Mouse (Mus musculus) hindbrain, embryonic 12.5 days (tissue): ENCODE results near the gene Nme4. TPM values are rescaled to one million over a fixed set of nuclear protein-coding genes. Genes with fewer than 3 reads are reported as not detected.
"Not testable (repeated sequence)": the region's sequence is repeated elsewhere in the genome, so short reads cannot be mapped to it uniquely, and the experiment has no call there.

ENCODE experiments used
- ATAC-seq: fragments of 200-750 bp; cut with Nextera tagmentation; 2 replicates; pipeline ENCODE4 v1.8.0; 2017; ENCODE audit warnings: moderate TSS enrichment; ENCODE audit not compliant: low FRiP score
- H3K27ac ChIP-seq: fragments of 300-500 bp; sonication (generic); 2 replicates; pipeline ENCODE4 v1.5.1; 2016; ENCODE audit warnings: mild to moderate bottlenecking
- H3K27me3 ChIP-seq: fragments of 300-500 bp; sonication (generic); 2 replicates; pipeline ENCODE4 v1.6.1; 2016; ENCODE audit warnings: mild to moderate bottlenecking
- H3K36me3 ChIP-seq: fragments of 300-500 bp; sonication (generic); 2 replicates; pipeline ENCODE4 v1.6.1; 2016; ENCODE audit warnings: mild to moderate bottlenecking
- H3K4me1 ChIP-seq: fragments of 300-500 bp; sonication (generic); 2 replicates; pipeline ENCODE4 v1.6.1; 2016
- H3K4me2 ChIP-seq: fragments of 300-500 bp; sonication (generic); replicated peaks from 2 replicates; pipeline ENCODE4 v1.6.1; 2016; ENCODE audit warnings: mild to moderate bottlenecking
- H3K4me3 ChIP-seq: fragments of 300-500 bp; sonication (generic); 2 replicates; pipeline ENCODE4 v1.5.1; 2016; ENCODE audit warnings: mild to moderate bottlenecking
- H3K9ac ChIP-seq: fragments of 300-500 bp; sonication (generic); 2 replicates; pipeline ENCODE4 v1.6.1; 2016; ENCODE audit warnings: mild to moderate bottlenecking, moderate library complexity
- H3K9me3 ChIP-seq: fragments of 300-500 bp; sonication (generic); replicated peaks from 2 replicates; pipeline ENCODE4 v1.6.1; 2016; ENCODE audit warnings: mild to moderate bottlenecking
- WGBS: fragments of 180-500 bp; shearing (Covaris S2); methylation state at CpG from one replicate; pipeline ENCODE4 v1.1.7; 2016; 5-methylcytosine and 5-hydroxymethylcytosine counted together
- polyA plus RNA-seq: library from polyadenylated mRNA; unstranded; fragments of >200 nt; fragmentation: Nextera tagmentation; extraction: Ambion mirVana; gene quantifications from 2 replicates; pipeline ENCODE4 v1.2.1, GENCODE M21; 2016

Gene Nme4
- polyA plus RNA-seq, 1 experiment from 2014 or later = 52.9 TPM

DNA sequence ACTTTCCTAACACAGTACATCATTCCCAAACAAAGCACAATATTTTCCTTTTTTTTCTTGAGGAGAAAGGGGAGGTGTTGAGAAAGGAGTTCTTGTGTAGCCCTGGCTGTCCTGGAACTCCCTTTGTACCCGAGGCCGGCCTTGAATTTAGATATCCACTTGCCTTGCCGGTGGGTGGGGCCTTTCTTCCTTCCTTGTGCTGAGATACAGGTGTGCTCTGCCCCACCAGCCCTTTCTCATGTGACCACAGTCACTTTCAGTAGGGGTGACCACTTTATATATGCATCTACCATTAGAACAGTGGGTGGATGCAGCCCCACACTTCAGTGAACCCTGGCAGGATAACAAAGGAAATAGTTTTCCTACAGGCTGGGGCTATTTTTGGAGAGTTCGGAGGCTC is 16.3 kb upstream of the Nme4 start:
- no peak overlapping the region for H3K27ac ChIP-seq
- H3K36me3 ChIP-seq = no peaks in the 10 kb centered on the region
- ATAC-seq = no peak
- no peaks in the 10 kb centered on the region for H3K9me3 ChIP-seq
- H3K9ac ChIP-seq = no peak overlapping the region
- H3K4me1 ChIP-seq = peaks cover 23% of the 10 kb centered on the region
- 20% methylated on average over 4 of the region's 4 CpGs for WGBS
- H3K27me3 ChIP-seq = peaks cover 66% of the 10 kb centered on the region
- H3K4me3 ChIP-seq = no peak overlapping the region
- no peak overlapping the region for H3K4me2 ChIP-seq

DNA sequence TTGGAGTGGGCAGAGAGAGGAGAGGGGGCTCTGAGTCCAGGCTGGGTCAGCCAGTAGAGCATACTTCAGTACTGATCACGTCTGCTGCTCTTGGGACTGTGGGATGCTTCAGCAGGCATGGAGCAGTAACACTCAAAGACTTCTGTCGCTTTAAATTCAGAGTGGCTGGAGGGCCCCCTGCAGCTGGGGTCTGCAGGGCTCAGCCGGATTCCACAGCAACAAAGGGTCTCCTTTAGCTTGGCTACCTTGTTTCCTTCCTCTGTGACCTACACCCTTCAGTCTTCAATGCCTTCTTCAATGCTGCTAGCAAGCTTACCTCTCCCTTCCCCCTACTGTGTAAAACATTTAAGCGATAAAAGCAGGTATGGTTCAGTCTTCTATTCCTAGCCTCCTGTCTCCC is 15.6 kb upstream of the Nme4 start:
- no peak overlapping the region; the same call in 1 of the 2 replicates for H3K9ac ChIP-seq
- no peak overlapping the region for H3K27ac ChIP-seq
- H3K36me3 ChIP-seq = no peaks in the 10 kb centered on the region
- H3K9me3 ChIP-seq = no peaks in the 10 kb centered on the region
- peaks cover 23% of the 10 kb centered on the region for H3K4me1 ChIP-seq
- H3K4me3 ChIP-seq = no peak overlapping the region
- H3K4me2 ChIP-seq = no peak overlapping the region
- ATAC-seq = no peak
- WGBS = 0% methylated on average over 4 of the region's 4 CpGs
- peaks cover 59% of the 10 kb centered on the region for H3K27me3 ChIP-seq

GRCm38 (mm10) chr17:26110156-26110555 is 14.8 kb upstream of the Nme4 start:
- Histone ChIP-seq H3K27ac (no peak overlapping the region), H3K9me3 (no peaks in the 10 kb centered on the region), H3K27me3 (peaks cover 51% of the 10 kb centered on the region), H3K36me3 (no peaks in the 10 kb centered on the region), H3K4me3 (no peak overlapping the region), H3K4me2 (no peak overlapping the region), H3K9ac (no peak overlapping the region), H3K4me1 (peaks cover 23% of the 10 kb centered on the region)
- WGBS = 22% methylated on average over 4 of the region's 4 CpGs
- no peak for ATAC-seq

DNA sequence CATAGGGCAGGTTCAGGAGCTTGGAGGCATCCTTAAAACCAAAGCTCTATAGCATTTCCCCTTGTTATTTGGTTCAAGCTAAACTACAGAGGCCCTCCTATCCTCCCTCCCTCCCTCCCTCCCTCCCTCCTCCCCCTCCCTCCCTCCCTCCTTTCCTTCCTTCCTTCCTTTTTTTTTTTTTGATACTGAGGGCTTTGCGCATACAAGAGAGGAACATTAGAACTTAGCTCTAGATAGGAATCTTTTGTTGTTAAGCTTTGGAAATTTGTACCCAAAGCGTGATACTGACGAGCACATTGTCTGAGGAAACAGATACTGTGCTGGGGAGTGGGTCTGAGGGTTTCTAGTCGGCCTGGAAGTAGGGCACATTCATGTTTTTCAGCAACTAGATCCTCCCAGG is 10.2 kb upstream of the Nme4 start:
- peaks cover 5% of the 10 kb centered on the region for H3K27me3 ChIP-seq
- H3K4me3 ChIP-seq = no peak overlapping the region
- H3K4me2 ChIP-seq = no peak overlapping the region
- WGBS = 68% methylated on average over 4 of the region's 4 CpGs
- no peak overlapping the region for H3K9ac ChIP-seq
- no peak for ATAC-seq
- no peaks in the 10 kb centered on the region for H3K9me3 ChIP-seq
- peaks cover under 1% of the 10 kb centered on the region; the same call in 1 of the 2 replicates for H3K4me1 ChIP-seq
- no peak overlapping the region for H3K27ac ChIP-seq
- H3K36me3 ChIP-seq = no peaks in the 10 kb centered on the region

GRCm38 (mm10) chr17:26101478-26101877 is 6.1 kb upstream of the Nme4 start:
- Histone ChIP-seq H3K36me3 (no peaks in the 10 kb centered on the region), H3K4me1 (no peaks in the 10 kb centered on the region), H3K27ac (no peak overlapping the region), H3K4me3 (no peak overlapping the region), H3K4me2 (no peak overlapping the region), H3K27me3 (no peaks in the 10 kb centered on the region), H3K9ac (no peak overlapping the region), H3K9me3 (no peaks in the 10 kb centered on the region)
- ATAC-seq = no peak
- WGBS = 30% methylated on average over 4 of the region's 4 CpGs

DNA sequence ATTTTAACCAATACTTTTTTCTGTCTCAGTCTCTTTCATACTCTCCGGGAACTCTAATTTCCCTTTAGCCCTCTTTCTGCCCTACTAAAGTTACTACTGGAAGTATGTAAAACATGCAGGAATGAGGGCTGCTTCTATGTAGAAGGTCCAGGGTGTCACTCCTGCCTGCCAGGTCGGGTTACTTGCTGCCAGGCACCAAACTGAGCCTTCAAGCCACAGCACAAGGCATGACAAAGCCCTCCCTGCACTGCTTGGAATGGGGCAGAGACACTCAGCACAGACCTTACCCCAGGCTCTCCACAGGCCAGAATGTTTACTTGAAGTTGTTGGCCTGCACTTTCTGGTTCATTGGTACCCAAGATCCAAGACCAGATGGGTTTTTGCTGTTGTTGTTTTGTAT is 4.8 kb upstream of the Nme4 start:
- no peak overlapping the region for H3K4me3 ChIP-seq
- no peak for ATAC-seq
- no peak overlapping the region for H3K9ac ChIP-seq
- H3K4me1 ChIP-seq = peaks cover 4% of the 10 kb centered on the region; the same call in 1 of the 2 replicates
- 37% methylated on average over 2 of the region's 2 CpGs for WGBS
- H3K27ac ChIP-seq = no peak overlapping the region
- H3K27me3 ChIP-seq = no peaks in the 10 kb centered on the region
- H3K4me2 ChIP-seq = no peak overlapping the region
- no peaks in the 10 kb centered on the region for H3K36me3 ChIP-seq
- H3K9me3 ChIP-seq = no peaks in the 10 kb centered on the region

- not testable (repeated sequence) for H3K4me1 ChIP-seq, H3K4me3 ChIP-seq, ATAC-seq, H3K9ac ChIP-seq, H3K36me3 ChIP-seq, H3K4me2 ChIP-seq, H3K27ac ChIP-seq, H3K27me3 ChIP-seq, H3K9me3 ChIP-seq
- 66% methylated on average over 3 of the region's 3 CpGs for WGBS
These were observed 3.9 kb upstream of the Nme4 start for GRCm38 (mm10) chr17:26099316-26099715.

DNA sequence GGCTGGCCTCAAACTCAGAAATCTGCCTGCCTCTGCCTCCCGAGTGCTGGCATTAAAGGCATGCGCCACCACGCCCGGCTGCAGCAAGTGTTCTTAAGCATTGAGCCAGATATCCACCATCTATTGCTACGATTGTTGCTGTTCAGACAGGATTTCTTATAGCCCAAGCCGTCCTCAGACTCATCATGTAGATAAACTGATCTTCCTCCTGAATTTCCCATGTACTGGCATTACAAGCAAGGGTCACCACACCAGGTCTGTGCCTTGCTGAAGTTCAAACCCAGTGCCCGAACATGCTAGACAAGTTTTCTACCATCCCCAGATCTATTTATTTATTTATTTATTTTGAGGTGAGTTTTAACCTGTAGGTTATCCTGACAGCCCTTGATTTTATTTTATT is 3.1 kb upstream of the Nme4 start:
- H3K27ac ChIP-seq = no peak overlapping the region
- no peaks in the 10 kb centered on the region for H3K36me3 ChIP-seq
- no peak overlapping the region for H3K4me2 ChIP-seq
- H3K4me3 ChIP-seq = no peak overlapping the region
- peaks cover 12% of the 10 kb centered on the region for H3K4me1 ChIP-seq
- no peak overlapping the region for H3K9ac ChIP-seq
- no peaks in the 10 kb centered on the region for H3K9me3 ChIP-seq
- WGBS = 93% methylated on average over 7 of the region's 7 CpGs
- H3K27me3 ChIP-seq = no peaks in the 10 kb centered on the region
- ATAC-seq = no peak

DNA sequence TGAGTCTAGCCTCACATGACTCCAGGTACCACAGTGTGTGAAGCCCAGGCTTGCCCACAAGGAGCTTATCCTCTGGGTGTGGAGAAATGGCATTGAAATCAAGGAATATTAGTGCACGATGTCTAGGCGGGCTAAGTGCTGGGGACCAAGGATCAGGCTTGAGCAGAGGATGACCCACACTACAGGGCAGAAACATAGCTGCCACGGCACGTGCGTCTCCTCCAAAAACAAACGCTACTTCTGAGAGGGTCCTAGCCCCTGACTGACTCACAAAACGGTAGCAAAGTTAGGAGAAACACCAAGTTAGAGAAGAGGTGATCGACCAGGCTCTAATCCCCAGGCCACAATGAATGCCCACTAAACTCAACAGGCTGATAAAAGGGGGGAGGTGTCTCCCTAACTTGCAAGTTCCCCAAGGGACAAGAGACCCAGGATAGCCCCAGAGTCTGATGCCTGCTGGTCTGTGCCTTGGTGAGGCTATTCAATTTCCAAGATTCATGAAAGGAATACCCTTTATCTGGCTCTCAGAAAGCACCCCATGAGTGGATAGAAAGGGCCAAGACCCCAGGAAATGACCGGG is 781 bp downstream of the Nme4 start:
- 35% methylated on average over 9 of the region's 9 CpGs for WGBS
- no peak for ATAC-seq
- Histone ChIP-seq H3K9me3 (no peaks in the 10 kb centered on the region), H3K9ac (peak overlapping the region; percentile 74), H3K4me2 (peak overlapping the region; percentile 86), H3K36me3 (peaks cover 8% of the 10 kb centered on the region; the same call in 1 of the 2 replicates), H3K4me3 (peak overlapping the region; percentile 57), H3K4me1 (peaks cover 15% of the 10 kb centered on the region), H3K27ac (peak overlapping the region; percentile 62), H3K27me3 (no peaks in the 10 kb centered on the region)

GRCm38 (mm10) chr17:26089905-26090632 is 5.3 kb downstream of the Nme4 start, which contains the start of gene Decr2:
Gene Decr2 (minus strand): TSS chr17:26090337.
- Histone ChIP-seq H3K9me3 (no peaks in the 10 kb centered on the region), H3K27ac (peak within 1 kb of the TSS; percentile 76), H3K4me2 (peak within 1 kb of the TSS; percentile 59), H3K4me3 (peak within 1 kb of the TSS; percentile 48), H3K27me3 (no peaks in the 10 kb centered on the region), H3K4me1 (peaks cover 13% of the 10 kb centered on the region), H3K36me3 (peaks cover 8% of the 10 kb centered on the region; the same call in 1 of the 2 replicates), H3K9ac (peak within 1 kb of the TSS; percentile 71)
- 3% methylated on average over 32 of the region's 32 CpGs for WGBS
- ATAC-seq = peak; percentile 81

DNA sequence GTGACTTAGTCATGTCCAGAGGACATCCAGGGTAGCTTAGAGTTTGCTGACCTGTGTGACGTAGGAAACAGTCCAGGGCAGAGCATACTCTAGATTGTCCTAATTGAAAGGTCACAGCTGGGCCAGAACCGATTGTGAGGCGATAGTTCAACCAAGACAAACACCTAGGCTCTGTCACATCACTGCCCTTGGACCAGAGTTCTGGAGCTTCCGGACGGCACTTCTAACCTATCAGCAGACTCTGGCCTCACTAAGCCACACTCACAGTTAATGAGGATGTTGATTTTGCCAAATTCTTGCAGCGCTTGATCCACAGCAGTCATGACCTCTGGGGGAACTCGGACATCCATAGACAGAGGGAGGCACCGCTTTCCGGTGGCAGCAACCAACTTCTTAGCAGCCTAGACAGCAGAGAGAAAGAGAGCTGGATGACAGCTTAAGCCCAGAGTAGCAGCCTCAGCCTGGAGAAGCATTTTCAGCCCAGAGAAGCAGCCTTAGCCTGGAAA is 8.3 kb downstream of the Nme4 start:
- H3K4me2 ChIP-seq = no peak overlapping the region
- 87% methylated on average over 9 of the region's 9 CpGs for WGBS

GRCm38 (mm10) chr17:26080867-26081266 is 14.5 kb downstream of the Nme4 start:
- Histone ChIP-seq H3K9me3 (no peaks in the 10 kb centered on the region), H3K4me1 (no peaks in the 10 kb centered on the region), H3K27ac (no peak overlapping the region), H3K4me3 (no peak overlapping the region), H3K36me3 (peaks cover 14% of the 10 kb centered on the region), H3K27me3 (peaks cover 8% of the 10 kb centered on the region), H3K4me2 (no peak overlapping the region), H3K9ac (no peak overlapping the region)
- 32% methylated on average over 2 of the region's 2 CpGs for WGBS
- no peak for ATAC-seq

More for the DNA sequence above, 8.3 kb downstream of the Nme4 start:
- no peak overlapping the region for H3K27ac ChIP-seq
- H3K4me3 ChIP-seq = no peak overlapping the region
- H3K9me3 ChIP-seq = no peaks in the 10 kb centered on the region
- no peak overlapping the region for H3K9ac ChIP-seq
- no peaks in the 10 kb centered on the region for H3K27me3 ChIP-seq
- H3K4me1 ChIP-seq = peaks cover 5% of the 10 kb centered on the region; the same call in 1 of the 2 replicates
- no peak for ATAC-seq
- H3K36me3 ChIP-seq = peaks cover 15% of the 10 kb centered on the region
